Mouse (Mus musculus) stomach, embryonic 14.5 days (tissue): ENCODE results near the gene Rcbtb2. TPM values are rescaled to one million over a fixed set of nuclear protein-coding genes. Genes with fewer than 3 reads are reported as not detected.

Experiments
- ATAC-seq: fragments of 200-750 bp; cut with Nextera tagmentation; 2 replicates; pipeline ENCODE4 v1.8.0; 2017; ENCODE audit warnings: low read depth, moderate TSS enrichment; ENCODE audit not compliant: insufficient number of reproducible peaks, insufficient read depth, low FRiP score
- H3K27ac ChIP-seq: fragments of 300-500 bp; sonication (generic); 2 replicates; pipeline ENCODE4 v1.5.1; 2014; ENCODE audit warnings: mild to moderate bottlenecking, low read length, moderate library complexity, mixed read lengths
- H3K27me3 ChIP-seq: fragments of 300-500 bp; sonication (generic); 2 replicates; pipeline ENCODE4 v1.6.1; 2014; ENCODE audit warnings: low read length, control low read depth, mixed read lengths; ENCODE audit not compliant: control insufficient read depth, insufficient read depth
- H3K36me3 ChIP-seq: fragments of 300-500 bp; sonication (generic); 2 replicates; pipeline ENCODE4 v1.6.1; 2014; ENCODE audit warnings: mild to moderate bottlenecking, control low read depth, low read length, moderate library complexity, mixed read lengths; ENCODE audit not compliant: control insufficient read depth, insufficient read depth
- H3K4me1 ChIP-seq: fragments of 300-500 bp; sonication (generic); 2 replicates; pipeline ENCODE4 v1.6.1; 2014; ENCODE audit warnings: low read length, control low read depth, mixed read lengths; ENCODE audit not compliant: control insufficient read depth, insufficient read depth
- H3K4me2 ChIP-seq: fragments of 300-500 bp; sonication (generic); replicated peaks from 2 replicates; pipeline ENCODE4 v1.6.1; 2014; ENCODE audit warnings: low read depth, low read length, control low read depth
- H3K4me3 ChIP-seq: fragments of 300-500 bp; sonication (generic); 2 replicates; pipeline ENCODE4 v1.5.1; 2014; ENCODE audit warnings: low read depth, low read length, control low read depth
- H3K9ac ChIP-seq: fragments of 300-500 bp; sonication (generic); replicated peaks from 2 replicates; pipeline ENCODE4 v1.6.1; 2014; ENCODE audit warnings: low read depth, mild to moderate bottlenecking, control low read depth, low read length, moderate library complexity, mixed read lengths
- H3K9me3 ChIP-seq: fragments of 300-500 bp; sonication (generic); 2 replicates; pipeline ENCODE4 v1.6.1; 2016; ENCODE audit warnings: low read depth, low read length, control low read depth; ENCODE audit not compliant: control insufficient read depth
- WGBS: fragments of 180-500 bp; shearing (Covaris S2); extraction: QIAGEN DNeasy Blood & Tissue Kit; methylation state at CpG from one replicate; pipeline ENCODE4 v1.1.7; 2014; 5-methylcytosine and 5-hydroxymethylcytosine counted together
- polyA plus RNA-seq: library from polyadenylated mRNA; unstranded; fragments of >200 nt; fragmentation: Nextera tagmentation; extraction: Ambion mirVana; gene quantifications from 2 replicates; pipeline ENCODE4 v1.2.1, GENCODE M21; 2014

Gene Rcbtb2
- polyA plus RNA-seq, 1 experiment from 2014 or later = 106 TPM

GRCm38 (mm10) chr14:73211477-73211876 is 88.6 kb downstream of the Rcbtb2 start:
- H3K27me3 ChIP-seq = no peaks in the 10 kb centered on the region
- H3K27ac ChIP-seq = no peak overlapping the region
- no peaks in the 10 kb centered on the region for H3K36me3 ChIP-seq
- no peaks in the 10 kb centered on the region for H3K9me3 ChIP-seq
- no peaks in the 10 kb centered on the region for H3K4me1 ChIP-seq
- H3K9ac ChIP-seq = no peak overlapping the region
- no peak overlapping the region for H3K4me2 ChIP-seq
- no peak overlapping the region for H3K4me3 ChIP-seq
- ATAC-seq = no peak
- 95% methylated on average over 5 of the region's 5 CpGs for WGBS

- no peak overlapping the region for H3K4me2 ChIP-seq
- no peaks in the 10 kb centered on the region for H3K27me3 ChIP-seq
- no peak overlapping the region for H3K27ac ChIP-seq
- 75% methylated on average over 1 of the region's 1 CpGs for WGBS
- H3K4me3 ChIP-seq = no peak overlapping the region
- no peak overlapping the region for H3K9ac ChIP-seq
- ATAC-seq = no peak
- H3K36me3 ChIP-seq = no peaks in the 10 kb centered on the region
- no peaks in the 10 kb centered on the region for H3K9me3 ChIP-seq
- H3K4me1 ChIP-seq = no peaks in the 10 kb centered on the region
Observed at GRCm38 (mm10) chr14:73217062-73217461, 94.2 kb downstream of the Rcbtb2 start.

GRCm38 (mm10) chr14:73222316-73222970 is 99.6 kb downstream of the Rcbtb2 start:
- WGBS = 86% methylated on average over 9 of the region's 9 CpGs
- H3K4me3 ChIP-seq = no peak overlapping the region

GRCm38 (mm10) chr14:73226346-73226745 is 103.5 kb downstream of the Rcbtb2 start:
- WGBS = 41% methylated on average over 3 of the region's 3 CpGs
- Histone ChIP-seq H3K27ac (no peak overlapping the region), H3K4me2 (no peak overlapping the region), H3K4me1 (0 out of 2 replicates have a peak, but pooled peaks cover 5% of the 10 kb centered on the region), H3K36me3 (no peaks in the 10 kb centered on the region), H3K27me3 (no peaks in the 10 kb centered on the region), H3K9ac (no peak overlapping the region), H3K9me3 (no peaks in the 10 kb centered on the region), H3K4me3 (no peak overlapping the region)
- 0 out of 2 replicates have a peak, but pooled peaks have one; percentile 56 for ATAC-seq

More at GRCm38 (mm10) chr14:73222316-73222970, 99.6 kb downstream of the Rcbtb2 start:
- Histone ChIP-seq H3K27me3 (no peaks in the 10 kb centered on the region), H3K9ac (no peak overlapping the region), H3K4me2 (no peak overlapping the region), H3K36me3 (no peaks in the 10 kb centered on the region), H3K4me1 (0 out of 2 replicates have a peak, but pooled peaks cover under 1% of the 10 kb centered on the region), H3K9me3 (no peaks in the 10 kb centered on the region), H3K27ac (no peak overlapping the region)
- ATAC-seq = no peak

- Histone ChIP-seq H3K4me1 (peaks cover 9% of the 10 kb centered on the region; the same call in 1 of the 2 replicates), H3K9ac (no peak overlapping the region), H3K27ac (no peak overlapping the region), H3K36me3 (no peaks in the 10 kb centered on the region), H3K27me3 (no peaks in the 10 kb centered on the region), H3K4me2 (no peak overlapping the region), H3K9me3 (no peaks in the 10 kb centered on the region), H3K4me3 (no peak overlapping the region)
- 4% methylated on average over 1 of the region's 1 CpGs for WGBS
- ATAC-seq = no peak
Observed at GRCm38 (mm10) chr14:73226849-73227248, 104.0 kb downstream of the Rcbtb2 start.

GRCm38 (mm10) chr14:73231286-73231982 is 108.6 kb downstream of the Rcbtb2 start:
- 32% methylated on average over 5 of the region's 5 CpGs for WGBS
- Histone ChIP-seq H3K4me2 (no peak overlapping the region), H3K9me3 (no peaks in the 10 kb centered on the region), H3K4me3 (no peak overlapping the region), H3K9ac (no peak overlapping the region), H3K4me1 (peaks cover 19% of the 10 kb centered on the region), H3K27me3 (no peaks in the 10 kb centered on the region), H3K36me3 (no peaks in the 10 kb centered on the region), H3K27ac (no peak overlapping the region)
- peak; percentile 18; the same call in 1 of the 2 replicates for ATAC-seq

- no peak for ATAC-seq
- Histone ChIP-seq H3K9ac (no peak overlapping the region), H3K4me2 (no peak overlapping the region), H3K4me1 (peaks cover 15% of the 10 kb centered on the region), H3K27ac (peak overlapping the region; percentile 67), H3K36me3 (no peaks in the 10 kb centered on the region), H3K4me3 (no peak overlapping the region), H3K27me3 (no peaks in the 10 kb centered on the region), H3K9me3 (no peaks in the 10 kb centered on the region)
- 17% methylated on average over 2 of the region's 2 CpGs for WGBS
Observed at GRCm38 (mm10) chr14:73234468-73235031, 111.7 kb downstream of the Rcbtb2 start.

- peaks cover 9% of the 10 kb centered on the region for H3K4me1 ChIP-seq
- no peaks in the 10 kb centered on the region for H3K9me3 ChIP-seq
- peak within 1 kb of the TSS; percentile 58 for H3K4me2 ChIP-seq
- under 1% methylated on average over 19 of the region's 19 CpGs for WGBS
- no peaks in the 10 kb centered on the region for H3K36me3 ChIP-seq
- ATAC-seq = peak; percentile 87
- no peaks in the 10 kb centered on the region for H3K27me3 ChIP-seq
- H3K27ac ChIP-seq = peak within 1 kb of the TSS; percentile 98
- peak within 1 kb of the TSS; percentile 43 for H3K9ac ChIP-seq
- peak within 1 kb of the TSS; percentile 60 for H3K4me3 ChIP-seq
Observed at GRCm38 (mm10) chr14:73237848-73238321, 115.0 kb downstream of the Rcbtb2 start, which contains the start of gene Lpar6. Gene Lpar6, plus strand, starts transcription at chr14:73237895.
